Mouse (Mus musculus) urinary bladder, postnatal 36 days (tissue): ENCODE measurements around the gene Pds5a.
"Not testable (repeated sequence)": the region's sequence is repeated elsewhere in the genome, so short reads cannot be mapped to it uniquely, and the experiment has no call there.

ENCODE experiments used
- DNase-seq, 2 experiments: peaks; one replicate each; pipeline ENCODE4 v3.0.0; 2022; ENCODE audit warnings: low spot score in 2 of 2, mixed read lengths in 1 of 2

Gene Pds5a

DNA sequence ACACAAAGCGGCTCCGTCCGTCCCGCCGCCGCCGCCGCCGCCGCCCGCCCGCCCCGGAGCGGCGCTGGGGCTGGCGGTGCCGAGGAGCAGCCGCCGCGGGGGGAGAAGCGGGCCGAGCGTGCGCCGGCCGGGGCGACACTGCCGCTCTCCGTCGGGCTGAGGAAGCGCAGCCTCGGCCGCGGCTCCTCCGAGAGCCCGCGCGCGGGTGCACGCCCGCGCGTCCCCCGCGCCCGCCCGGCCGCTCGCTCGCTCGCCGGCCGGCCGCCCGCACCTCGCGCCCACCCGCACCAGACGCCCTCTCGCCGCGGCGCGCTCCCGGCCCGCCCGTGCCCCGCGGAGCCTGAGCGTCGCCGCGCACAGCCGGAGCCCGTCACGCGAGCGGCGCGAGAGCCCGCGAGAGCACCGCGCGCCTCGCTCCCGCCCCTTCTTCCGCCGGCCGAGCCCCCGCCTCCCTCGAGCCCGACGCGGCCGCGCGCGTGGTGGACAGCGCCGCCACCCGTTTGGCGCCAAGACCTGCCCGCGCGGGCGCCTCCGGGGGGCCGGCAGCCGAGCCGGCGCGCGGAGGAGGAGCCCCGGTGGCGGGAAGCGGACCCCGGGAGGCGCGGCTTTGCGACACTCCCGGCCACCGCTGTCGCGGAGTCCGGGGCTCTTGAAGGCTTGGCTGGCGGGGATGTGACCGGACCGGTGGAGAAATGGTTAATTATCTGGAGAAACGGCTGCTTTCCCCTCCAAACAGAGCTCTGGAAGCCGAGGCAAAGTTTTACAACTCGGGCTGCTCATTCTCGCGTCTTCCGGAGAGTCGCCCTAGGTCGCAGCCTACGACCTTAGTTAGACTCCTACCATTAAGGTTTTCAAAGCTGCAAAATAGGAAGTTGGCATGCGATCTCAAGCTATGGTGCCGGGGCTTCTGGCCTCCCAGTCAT is at the start of gene Pds5a:
Pds5a (minus strand) TSS at position 438 of the 923 bp plus-strand sequence.
- peak; percentile 79 to 82 for DNase-seq

- peak; percentile 49 to 51 for DNase-seq
These were observed 48.8 kb upstream of the Pds5a start for GRCm38 (mm10) chr5:65746908-65747307.

GRCm38 (mm10) chr5:65739366-65739765 is 41.3 kb upstream of the Pds5a start:
- no peak for DNase-seq

DNA sequence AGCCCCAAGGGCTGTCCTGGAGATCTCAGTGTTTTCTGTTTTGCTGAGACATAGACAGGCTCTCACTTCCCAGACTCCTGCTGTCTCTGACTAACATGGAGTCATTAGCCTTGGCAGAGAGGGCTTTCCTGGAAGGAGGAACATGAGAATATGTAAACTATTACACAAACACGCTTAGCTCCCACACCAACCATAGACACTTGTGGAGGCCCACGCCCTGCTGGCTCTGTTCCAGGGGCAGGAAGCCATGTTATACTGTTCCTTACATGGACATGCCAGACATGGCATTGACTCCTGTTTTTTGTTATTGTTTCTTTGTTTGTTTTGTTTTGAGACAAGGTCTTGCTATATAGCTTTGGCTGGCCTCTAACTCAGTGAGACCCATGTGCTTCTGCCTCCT is 37.5 kb upstream of the Pds5a start:
- DNase-seq: no peak

DNA sequence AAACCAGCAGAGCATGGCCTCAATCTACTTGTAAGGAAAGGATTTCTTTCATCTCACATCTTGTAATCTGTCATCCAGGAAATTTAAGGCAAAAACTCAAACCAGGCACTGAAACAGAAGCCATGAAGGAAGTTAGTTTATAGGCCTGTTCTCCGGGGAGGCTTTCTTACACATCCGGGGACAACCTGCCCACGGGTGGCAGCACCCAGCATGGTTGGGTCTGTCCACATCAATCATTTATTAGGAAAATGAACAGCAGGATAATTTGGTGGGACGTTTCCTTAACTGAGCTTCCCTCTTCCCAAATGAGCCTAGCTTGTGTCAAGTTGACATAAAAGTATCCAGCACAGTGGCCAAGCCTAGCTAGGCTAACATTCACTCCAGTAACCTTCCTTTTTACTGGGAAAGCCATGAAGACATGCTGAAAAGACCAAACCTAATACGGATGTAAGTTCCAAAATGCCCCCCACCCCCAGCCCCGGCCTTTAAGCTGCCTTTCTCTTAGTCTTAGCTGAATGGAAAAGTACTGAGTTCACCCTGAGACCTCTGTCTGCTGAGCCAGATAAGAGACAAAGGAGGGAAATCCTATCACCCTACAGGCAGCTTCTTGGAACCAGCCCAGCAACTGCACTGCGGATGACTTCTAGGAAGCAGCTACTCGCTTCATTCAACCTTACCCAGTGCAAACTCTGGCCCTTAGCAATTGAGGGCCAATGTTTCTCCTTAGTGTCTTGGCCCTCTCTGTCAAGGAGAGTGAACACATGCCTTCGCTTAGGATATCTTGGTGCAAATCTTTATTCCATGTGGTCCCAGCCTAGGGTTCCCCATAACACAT is 33.3 kb upstream of the Pds5a start:
- no peak for DNase-seq

DNA sequence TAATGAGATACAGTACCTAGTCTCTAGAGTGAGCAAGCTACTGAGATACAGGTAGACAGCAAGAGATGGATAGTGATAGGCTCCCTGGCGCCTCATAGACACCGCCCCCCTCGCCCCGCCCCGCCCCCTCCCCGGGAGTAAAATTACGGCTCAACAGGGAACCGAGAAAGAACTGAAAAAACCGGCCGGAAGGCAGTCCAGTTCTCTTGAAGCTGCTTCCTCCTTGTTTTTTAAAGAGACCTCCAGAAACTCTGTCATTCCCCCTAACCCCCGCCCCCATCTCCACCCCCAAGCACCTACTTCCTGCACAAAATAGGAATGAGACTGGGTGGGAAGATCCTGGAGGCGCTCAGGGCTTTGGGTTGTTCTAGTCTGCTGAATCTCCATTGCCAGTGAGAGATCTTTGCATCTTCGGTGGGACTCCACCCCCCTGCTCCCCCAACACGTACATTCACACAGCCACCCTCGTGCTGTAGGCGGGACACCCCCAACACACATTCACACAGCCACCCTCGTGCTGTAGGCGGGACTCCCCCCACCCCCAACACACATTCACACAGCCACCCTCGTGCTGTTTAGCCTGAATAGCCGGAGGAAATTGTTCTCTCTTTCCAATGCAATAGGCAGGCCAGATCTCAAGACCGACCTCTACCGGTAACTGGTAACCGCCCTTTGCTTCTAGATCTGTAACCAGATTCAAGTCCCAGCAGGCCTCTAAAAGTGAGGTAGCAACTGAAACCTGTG is 26.4 kb upstream of the Pds5a start:
- DNase-seq: peak; percentile 66 to 74

DNA sequence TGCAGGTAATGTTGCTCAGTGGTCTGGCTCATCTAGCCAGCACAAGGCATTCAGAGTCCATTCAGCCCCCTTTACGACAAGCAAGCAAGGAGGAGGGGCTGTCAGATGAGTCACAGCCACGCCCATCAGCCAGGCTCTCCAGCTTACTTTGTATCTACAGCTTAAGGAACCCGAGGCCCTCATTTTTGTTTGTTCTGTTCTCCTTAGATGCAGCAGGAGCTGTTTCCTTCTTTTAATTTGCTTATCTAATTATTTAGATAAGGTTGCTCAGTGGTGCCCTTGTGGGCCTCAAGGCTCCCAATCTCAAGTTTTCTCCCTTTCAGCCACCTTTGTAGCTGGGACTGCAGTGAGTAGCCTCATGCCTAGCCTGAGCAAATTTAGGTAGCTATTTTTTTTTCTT is 20.3 kb upstream of the Pds5a start:
- peak in 1 of 2 experiments; percentile 4 for DNase-seq

DNA sequence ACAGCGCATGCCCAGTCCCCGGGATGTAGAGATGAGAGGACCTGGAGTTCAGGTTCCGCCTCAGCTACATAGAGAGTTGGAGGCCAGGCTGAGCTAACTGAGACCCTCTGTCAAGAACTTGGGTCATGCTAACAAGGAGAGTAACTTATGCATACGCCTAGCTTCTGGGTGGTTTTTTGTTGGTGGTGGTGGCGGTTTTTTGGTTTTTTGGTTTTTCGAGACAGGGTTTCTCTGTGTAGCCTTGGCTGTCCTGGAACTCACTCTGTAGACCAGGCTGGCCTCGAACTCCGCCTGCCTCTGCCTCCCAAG is 19.8 kb upstream of the Pds5a start:
- DNase-seq: not testable (repeated sequence)

- DNase-seq: no peak
These were observed 19.2 kb upstream of the Pds5a start for GRCm38 (mm10) chr5:65717063-65717902.

DNA sequence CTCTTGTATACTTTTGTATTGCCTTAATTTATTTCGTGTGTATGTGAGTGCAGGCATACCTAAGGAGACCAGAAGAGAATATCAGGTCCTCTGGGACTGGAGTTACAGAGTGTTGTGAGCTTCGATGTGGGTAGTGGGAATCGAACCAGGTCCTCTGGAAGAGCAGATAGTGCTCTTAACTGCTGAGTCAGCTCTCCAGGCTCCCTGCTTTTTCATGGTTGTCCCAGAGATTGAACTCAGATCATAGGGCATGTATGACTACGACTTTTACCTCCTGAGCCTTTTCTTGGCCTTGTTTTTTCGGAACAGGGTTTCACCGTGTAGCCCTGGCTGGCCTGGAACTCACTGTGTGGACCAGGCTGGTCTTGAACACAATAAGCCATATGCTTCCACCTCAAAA is 17.0 kb upstream of the Pds5a start:
- DNase-seq: no peak

- no peak for DNase-seq
These were observed 13.4 kb upstream of the Pds5a start for GRCm38 (mm10) chr5:65711463-65711862.

DNA sequence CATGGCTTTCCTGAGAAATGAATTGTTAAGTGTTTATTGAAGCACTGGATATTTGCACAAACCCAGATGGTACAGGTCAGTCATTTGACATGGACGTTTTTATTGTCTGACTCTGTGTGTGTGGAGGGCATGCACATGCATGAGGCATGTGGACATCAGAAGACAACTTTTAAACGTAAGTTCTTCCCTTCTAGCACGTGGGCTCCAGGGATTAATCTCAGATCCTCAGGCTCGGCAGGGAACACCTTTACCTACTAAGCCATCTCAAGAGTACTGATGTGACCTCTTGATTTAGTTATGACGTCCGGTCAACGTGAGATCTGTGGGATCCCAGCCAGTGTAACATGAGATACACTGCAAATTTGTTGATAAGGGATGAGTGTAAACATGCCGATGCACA is 12.2 kb upstream of the Pds5a start:
- DNase-seq: no peak

- no peak for DNase-seq
These were observed 8.9 kb upstream of the Pds5a start for GRCm38 (mm10) chr5:65706979-65707378.

GRCm38 (mm10) chr5:65706171-65706570 is 8.1 kb upstream of the Pds5a start:
- no peak for DNase-seq

DNA sequence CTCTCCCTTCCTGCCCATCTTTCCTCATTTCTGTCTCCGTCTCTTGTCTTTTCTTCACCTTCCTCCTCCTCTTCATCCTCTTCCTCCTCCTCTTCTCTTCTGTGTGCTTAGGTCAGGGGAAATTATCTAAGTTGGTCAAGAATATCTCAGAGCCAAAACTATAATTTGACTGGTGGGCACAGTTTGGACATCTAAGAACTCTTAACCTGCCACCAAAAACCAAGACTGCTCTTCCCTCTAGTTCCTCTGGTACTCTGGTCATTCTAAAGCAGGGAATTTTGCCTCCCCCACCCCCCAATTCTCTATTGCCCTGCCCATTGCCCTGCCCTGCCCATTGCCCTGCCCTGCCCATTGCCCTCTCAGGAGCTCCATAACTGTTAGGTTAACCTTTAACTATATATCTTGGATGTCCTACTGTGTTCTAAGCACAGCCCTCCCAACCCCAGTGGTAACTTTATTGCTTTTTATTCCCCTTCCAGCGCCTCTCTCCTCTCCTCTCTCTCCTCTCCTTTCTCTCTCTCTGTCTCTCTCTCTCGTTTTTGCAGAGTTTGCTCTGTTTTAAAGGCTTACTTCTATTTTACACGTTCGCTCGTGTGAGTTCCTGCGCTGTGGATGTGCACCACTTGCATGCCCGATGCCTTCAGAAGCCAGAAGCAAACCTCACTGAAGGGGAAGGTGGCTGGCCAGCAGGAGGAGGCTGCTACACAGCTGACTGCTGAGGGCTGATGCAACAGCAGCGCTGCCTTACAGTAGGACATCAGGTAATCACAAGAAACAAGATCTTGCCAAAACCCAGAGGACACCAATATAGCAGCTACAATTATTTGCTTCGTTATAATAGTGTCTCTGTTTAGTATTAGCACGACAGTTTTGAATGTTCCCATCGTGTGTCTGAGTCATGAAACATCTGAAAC is 6.9 kb upstream of the Pds5a start:
- DNase-seq: no peak

DNA sequence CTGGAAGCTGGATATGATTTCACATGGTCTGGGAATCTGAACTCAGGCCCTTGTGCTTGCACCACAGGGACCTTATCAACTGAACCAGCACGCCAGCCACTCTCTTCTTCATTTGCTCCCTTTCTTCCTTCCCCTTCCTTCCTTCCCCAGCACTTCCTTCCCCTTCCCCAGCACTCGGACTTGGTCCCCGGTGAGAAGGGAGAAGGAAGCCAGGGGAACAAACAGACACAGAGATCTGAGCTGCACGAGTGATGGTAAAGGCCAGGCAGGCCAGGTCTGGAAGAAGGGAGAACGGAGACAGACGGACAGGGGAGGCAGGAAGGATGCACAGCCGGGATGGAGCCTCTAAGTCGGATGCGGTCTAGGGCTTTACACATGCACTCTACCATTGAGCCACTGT is 5.2 kb upstream of the Pds5a start:
- no peak for DNase-seq

DNA sequence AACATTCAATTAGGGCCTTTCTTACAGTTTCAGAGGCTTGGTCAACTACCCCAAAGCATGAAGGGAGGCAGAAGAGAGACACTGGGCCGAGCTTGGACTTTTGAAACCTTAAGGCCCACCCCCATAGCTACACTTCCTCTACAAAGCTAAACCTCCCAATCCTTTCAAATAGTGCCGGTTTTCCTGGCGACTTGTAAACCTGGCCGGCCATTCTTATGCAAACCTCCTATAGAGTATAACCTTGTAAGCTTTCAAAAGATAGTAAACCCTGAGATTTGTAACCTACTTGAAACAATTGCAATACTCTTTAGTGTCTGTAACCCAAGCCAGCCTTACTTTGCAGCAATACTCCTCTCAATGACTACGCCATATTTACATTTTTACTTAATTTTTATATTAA is 2.0 kb upstream of the Pds5a start:
- no peak for DNase-seq

GRCm38 (mm10) chr5:65699146-65699545 is 1.1 kb upstream of the Pds5a start:
- no peak for DNase-seq

DNA sequence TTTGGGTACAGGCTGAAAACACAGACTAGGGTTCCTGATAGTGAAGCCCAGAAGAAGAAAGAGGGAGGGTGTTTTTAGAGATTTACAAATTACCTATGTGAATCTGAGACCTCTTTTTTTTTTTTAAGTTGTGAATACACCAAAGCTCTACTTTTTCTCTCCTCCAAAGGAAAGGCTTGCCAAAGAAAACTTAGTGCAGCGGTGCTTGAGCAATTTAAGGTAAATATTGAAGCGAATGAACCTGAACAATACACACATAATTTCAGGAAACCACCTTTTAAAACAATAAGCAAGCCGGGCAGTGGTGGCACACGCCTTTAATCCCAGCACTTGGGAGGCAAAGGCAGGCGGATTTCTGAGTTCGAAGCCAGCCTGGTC is 675 bp upstream of the Pds5a start:
- no peak for DNase-seq

DNA sequence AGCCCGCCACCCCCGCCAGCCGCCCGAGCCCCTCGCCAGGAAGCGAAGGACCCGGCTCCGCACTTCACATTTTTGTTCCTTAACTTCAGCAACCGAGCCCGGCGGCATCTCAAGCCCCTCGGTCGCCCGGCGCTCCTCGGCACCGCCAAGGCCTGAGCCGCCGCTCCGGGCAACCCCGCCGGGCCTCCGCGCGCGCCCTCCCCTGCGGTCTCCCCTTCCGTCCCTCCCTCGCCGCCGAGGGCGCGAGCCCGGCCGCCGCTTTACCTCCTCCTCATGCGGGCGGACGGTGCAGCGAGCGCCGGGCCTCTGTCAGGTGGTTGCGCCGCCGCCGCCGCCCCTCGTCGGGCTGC is 612 bp downstream of the Pds5a start:
- DNase-seq: peak; percentile 27 to 47
